Mouse (Mus musculus): ENCODE measurements around the gene Tmem120b.

Gene Tmem120b

GRCm38 (mm10) chr5:123090560-123091306, 22.5 kb downstream of the Tmem120b start:
- DNase-seq (ENCODE audit: low spot score) = no peak

- no peak for DNase-seq (ENCODE audit: low spot score)
Observed at GRCm38 (mm10) chr5:123093077-123093633, 24.9 kb downstream of the Tmem120b start.

GRCm38 (mm10) chr5:123094238-123094991, 26.2 kb downstream of the Tmem120b start:
- no peak for DNase-seq (ENCODE audit: low spot score)

GRCm38 (mm10) chr5:123096299-123096698, 28.1 kb downstream of the Tmem120b start:
- no peak for DNase-seq (ENCODE audit: low spot score)

- no peak for DNase-seq (ENCODE audit: low spot score)
Observed at GRCm38 (mm10) chr5:123098487-123098886, 30.3 kb downstream of the Tmem120b start.

GRCm38 (mm10) chr5:123102376-123102775, 34.2 kb downstream of the Tmem120b start:
- DNase-seq (ENCODE audit: low spot score) = no peak

- no peak for DNase-seq (ENCODE audit: low spot score)
Observed at GRCm38 (mm10) chr5:123103556-123103955, 35.3 kb downstream of the Tmem120b start.

- no peak for DNase-seq (ENCODE audit: low spot score)
Observed at GRCm38 (mm10) chr5:123104769-123105168, 36.6 kb downstream of the Tmem120b start.

- no peak for DNase-seq (ENCODE audit: low spot score)
Observed at GRCm38 (mm10) chr5:123109452-123110203, 41.4 kb downstream of the Tmem120b start.

GRCm38 (mm10) chr5:123110296-123110721, 42.1 kb downstream of the Tmem120b start:
- DNase-seq (ENCODE audit: low spot score) = no peak

- DNase-seq (ENCODE audit: low spot score) = no peak
Observed at GRCm38 (mm10) chr5:123114109-123114508, 45.9 kb downstream of the Tmem120b start.

GRCm38 (mm10) chr5:123114924-123115323, 46.7 kb downstream of the Tmem120b start:
- DNase-seq (ENCODE audit: low spot score) = no peak

GRCm38 (mm10) chr5:123116080-123116479, 47.9 kb downstream of the Tmem120b start:
- DNase-seq (ENCODE audit: low spot score) = no peak

- DNase-seq (ENCODE audit: low spot score) = no peak
Observed at GRCm38 (mm10) chr5:123117257-123117656, 49.0 kb downstream of the Tmem120b start.

GRCm38 (mm10) chr5:123117773-123118172, 49.6 kb downstream of the Tmem120b start:
- DNase-seq (ENCODE audit: low spot score) = no peak

GRCm38 (mm10) chr5:123118826-123119225, 50.6 kb downstream of the Tmem120b start:
- no peak for DNase-seq (ENCODE audit: low spot score)

GRCm38 (mm10) chr5:123120624-123121215, 52.5 kb downstream of the Tmem120b start:
- DNase-seq (ENCODE audit: low spot score) = no peak

GRCm38 (mm10) chr5:123122181-123122580, 54.0 kb downstream of the Tmem120b start:
- DNase-seq (ENCODE audit: low spot score) = no peak

- no peak for DNase-seq (ENCODE audit: low spot score)
Observed at GRCm38 (mm10) chr5:123125105-123125504, 56.9 kb downstream of the Tmem120b start.

- DNase-seq (ENCODE audit: low spot score) = no peak
Observed at GRCm38 (mm10) chr5:123125638-123126406, 57.6 kb downstream of the Tmem120b start.

- no peak for DNase-seq (ENCODE audit: low spot score)
Observed at GRCm38 (mm10) chr5:123127031-123127430, 58.8 kb downstream of the Tmem120b start.
